Mouse (Mus musculus) hindbrain, postnatal 0 days (tissue): ENCODE results near the gene Gm47996. TPM values are rescaled to one million over a fixed set of nuclear protein-coding genes. Genes with fewer than 3 reads are reported as not detected.

Source experiments
- ATAC-seq: fragments of 200-750 bp; cut with Nextera tagmentation; 2 replicates; pipeline ENCODE4 v1.8.0; 2017; ENCODE audit warnings: mild to moderate bottlenecking, moderate TSS enrichment, moderate library complexity
- DNase-seq: peaks from one replicate; pipeline ENCODE4 v3.0.0-alpha.2; 2015; ENCODE audit warnings: low spot score
- H3K27ac ChIP-seq: fragments of 300-500 bp; sonication (generic); 2 replicates; pipeline ENCODE4 v1.5.1; 2014; ENCODE audit warnings: mild to moderate bottlenecking
- H3K27me3 ChIP-seq: fragments of 300-500 bp; sonication (generic); 2 replicates; pipeline ENCODE4 v1.6.1; 2014; ENCODE audit warnings: low read length, mixed read lengths; ENCODE audit not compliant: insufficient read depth
- H3K36me3 ChIP-seq: fragments of 300-500 bp; sonication (generic); 2 replicates; pipeline ENCODE4 v1.6.1; 2014; ENCODE audit warnings: low read length, mixed read lengths; ENCODE audit not compliant: insufficient read depth
- H3K4me1 ChIP-seq: fragments of 300-500 bp; sonication (generic); 2 replicates; pipeline ENCODE4 v1.6.1; 2014; ENCODE audit warnings: antibody characterized with exemption, low read length, mixed read lengths; ENCODE audit not compliant: insufficient read depth
- H3K4me2 ChIP-seq: fragments of 300-500 bp; sonication (generic); 2 replicates; pipeline ENCODE4 v1.6.1; 2014; ENCODE audit warnings: low read depth, mild to moderate bottlenecking, low read length, moderate library complexity, mixed read lengths
- H3K4me3 ChIP-seq: fragments of 300-500 bp; sonication (generic); 2 replicates; pipeline ENCODE4 v1.5.1; 2014; ENCODE audit warnings: low read length
- H3K9ac ChIP-seq: fragments of 300-500 bp; sonication (generic); replicated peaks from 2 replicates; pipeline ENCODE4 v1.6.1; 2014; ENCODE audit warnings: mild to moderate bottlenecking, low read length, moderate library complexity, mixed read lengths
- H3K9me3 ChIP-seq: fragments of 300-500 bp; sonication (generic); 2 replicates; pipeline ENCODE4 v1.6.1; 2016; ENCODE audit warnings: low read length, mixed read lengths
- CTCF ChIP-seq: IDR thresholded peaks from 2 replicates; pipeline ENCODE4 v1.5.1; 2016; ENCODE audit warnings: antibody characterized with exemption, control low read depth, low read depth
- WGBS: fragments of 180-500 bp; shearing (Covaris S2); extraction: QIAGEN DNeasy Blood & Tissue Kit; methylation state at CpG from one replicate; pipeline ENCODE4 v1.1.7; 2014; 5-methylcytosine and 5-hydroxymethylcytosine counted together
- polyA plus RNA-seq: library from polyadenylated mRNA; unstranded; fragments of >200 nt; fragmentation: Nextera tagmentation; extraction: Ambion mirVana; gene quantifications from 2 replicates; pipeline ENCODE4 v1.2.1, GENCODE M21; 2015
- total RNA-seq: library from RNA; depleted of rRNA; stranded (reverse); fragments of >200 nt; gene quantifications from 2 replicates; pipeline ENCODE4 v1.2.3, GENCODE M21; 2014

Gm47996 gene
- total and polyA plus RNA-seq, 2 experiments from 2014 or later, result not detected

DNA sequence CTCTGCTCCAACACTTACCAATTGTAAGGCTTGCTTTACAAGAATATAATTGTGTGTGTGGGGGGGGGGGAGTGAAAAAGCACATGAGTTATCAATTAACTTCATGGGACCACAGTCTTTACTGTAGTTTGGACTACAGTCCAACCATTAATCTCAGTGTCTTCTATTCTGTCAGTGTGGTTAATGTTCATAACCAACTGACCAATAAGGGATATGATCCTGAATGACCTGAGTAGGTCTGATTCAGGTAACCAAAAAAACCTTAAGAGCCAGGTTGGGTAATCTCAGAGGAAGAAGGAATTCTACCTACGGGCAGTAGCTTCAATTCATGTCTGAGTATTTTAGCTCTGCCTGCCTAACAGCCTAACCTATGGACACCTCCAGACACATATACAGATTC, 14.6 kb downstream of the Gm47996 start:
- Histone ChIP-seq H3K9ac (no peak overlapping the region), H3K27ac (no peak overlapping the region), H3K4me2 (no peak overlapping the region), H3K4me3 (no peak overlapping the region), H3K9me3 (no peaks in the 10 kb centered on the region), H3K4me1 (no peaks in the 10 kb centered on the region), H3K36me3 (no peaks in the 10 kb centered on the region), H3K27me3 (no peaks in the 10 kb centered on the region)
- WGBS, result 93% methylated on average over 1 of the region's 1 CpGs
- ATAC-seq, result no peak
- no peak for TF ChIP-seq CTCF
- no peak for DNase-seq

DNA sequence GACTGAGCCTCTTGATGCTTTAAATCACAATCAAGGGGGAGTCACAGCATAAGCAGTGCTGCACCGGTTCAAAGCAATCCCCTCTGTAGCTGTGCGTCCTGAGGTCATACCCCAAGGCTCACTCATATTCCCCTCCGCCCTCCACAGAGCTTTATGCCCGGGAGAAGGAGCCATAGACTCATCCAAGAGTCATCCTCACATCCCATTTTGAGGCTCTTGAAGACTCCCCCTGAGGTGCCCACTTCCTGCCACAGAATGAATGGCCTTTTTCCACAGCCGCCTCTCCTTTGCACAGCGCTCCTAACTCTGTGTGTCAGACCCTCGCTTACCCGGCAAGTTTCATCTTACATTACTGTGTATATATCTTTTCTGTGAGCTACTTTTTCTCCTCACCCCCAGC, 17.6 kb downstream of the Gm47996 start:
- no peak overlapping the region for H3K4me2 ChIP-seq
- H3K9ac ChIP-seq, result no peak overlapping the region
- H3K36me3 ChIP-seq, result no peaks in the 10 kb centered on the region
- DNase-seq, result no peak
- no peak overlapping the region for H3K27ac ChIP-seq
- no peak for ATAC-seq
- no peak for TF ChIP-seq CTCF
- H3K4me3 ChIP-seq, result no peak overlapping the region
- 87% methylated on average over 8 of the region's 8 CpGs for WGBS
- H3K9me3 ChIP-seq, result no peaks in the 10 kb centered on the region
- no peaks in the 10 kb centered on the region for H3K4me1 ChIP-seq
- H3K27me3 ChIP-seq, result no peaks in the 10 kb centered on the region

DNA sequence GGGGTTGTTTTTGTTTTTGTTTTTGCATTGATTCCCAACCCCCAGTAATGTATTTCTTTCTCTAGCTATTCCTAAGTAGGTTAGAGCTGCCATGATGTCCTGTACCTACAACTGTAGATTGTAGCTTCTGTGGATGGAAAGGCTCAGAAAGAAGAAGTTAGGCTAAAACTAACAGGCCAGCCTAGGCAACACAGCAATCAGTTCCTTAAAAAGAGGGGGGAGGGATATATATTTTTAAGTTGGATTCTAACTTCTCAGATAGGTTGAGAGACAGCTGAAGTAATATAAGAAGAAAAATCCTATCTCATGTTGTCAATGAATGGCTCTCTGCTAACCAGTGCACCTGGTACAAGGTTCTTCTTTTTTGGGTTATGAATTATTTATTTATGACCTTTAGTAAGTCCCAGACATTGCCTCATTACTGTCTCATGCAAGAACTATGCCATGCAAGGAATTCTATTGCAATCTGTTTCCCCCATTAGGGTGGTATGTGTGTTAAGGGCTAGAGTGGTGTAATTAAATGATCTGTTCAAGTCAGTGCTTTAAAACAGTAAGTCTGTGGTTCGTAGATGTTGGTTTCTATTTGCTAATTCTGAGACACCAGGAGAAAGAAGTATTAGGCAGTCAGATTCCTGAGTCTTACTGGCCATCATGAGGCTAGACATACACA, 18.5 kb downstream of the Gm47996 start:
- no peak overlapping the region for H3K27ac ChIP-seq
- H3K4me2 ChIP-seq, result no peak overlapping the region
- H3K4me3 ChIP-seq, result no peak overlapping the region
- no peak for ATAC-seq
- no peaks in the 10 kb centered on the region for H3K27me3 ChIP-seq
- no peaks in the 10 kb centered on the region for H3K4me1 ChIP-seq
- no peak for TF ChIP-seq CTCF
- DNase-seq, result no peak
- H3K9me3 ChIP-seq, result no peaks in the 10 kb centered on the region
- no peak overlapping the region for H3K9ac ChIP-seq
- H3K36me3 ChIP-seq, result no peaks in the 10 kb centered on the region
- WGBS, result 83% methylated on average over 1 of the region's 1 CpGs

DNA sequence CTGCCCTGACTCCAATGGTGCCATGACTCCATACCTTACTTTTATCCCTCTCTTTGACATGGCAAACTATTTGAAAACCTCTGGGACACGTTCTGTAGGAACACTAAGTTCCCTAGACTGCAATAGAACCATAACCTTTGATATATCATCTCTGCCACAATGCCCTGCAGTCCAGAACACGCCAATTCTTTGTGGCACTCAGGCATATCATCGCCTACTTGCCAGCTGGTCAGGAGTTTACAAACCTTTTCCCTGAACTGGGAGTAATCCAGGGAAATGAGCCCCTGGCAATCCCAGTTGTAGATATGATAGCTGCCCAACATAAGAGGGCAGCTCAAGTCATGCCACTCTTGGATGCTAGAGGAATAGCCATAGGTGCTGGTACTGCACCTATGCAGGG, 22.4 kb downstream of the Gm47996 start:
- Histone ChIP-seq H3K27me3 (no peaks in the 10 kb centered on the region), H3K4me2 (no peak overlapping the region), H3K9ac (no peak overlapping the region), H3K4me1 (no peaks in the 10 kb centered on the region), H3K36me3 (no peaks in the 10 kb centered on the region), H3K27ac (no peak overlapping the region), H3K9me3 (no peaks in the 10 kb centered on the region), H3K4me3 (no peak overlapping the region)
- 85% methylated on average over 3 of the region's 3 CpGs for WGBS
- DNase-seq (no peak), ATAC-seq (no peak)
- no peak for TF ChIP-seq CTCF

DNA sequence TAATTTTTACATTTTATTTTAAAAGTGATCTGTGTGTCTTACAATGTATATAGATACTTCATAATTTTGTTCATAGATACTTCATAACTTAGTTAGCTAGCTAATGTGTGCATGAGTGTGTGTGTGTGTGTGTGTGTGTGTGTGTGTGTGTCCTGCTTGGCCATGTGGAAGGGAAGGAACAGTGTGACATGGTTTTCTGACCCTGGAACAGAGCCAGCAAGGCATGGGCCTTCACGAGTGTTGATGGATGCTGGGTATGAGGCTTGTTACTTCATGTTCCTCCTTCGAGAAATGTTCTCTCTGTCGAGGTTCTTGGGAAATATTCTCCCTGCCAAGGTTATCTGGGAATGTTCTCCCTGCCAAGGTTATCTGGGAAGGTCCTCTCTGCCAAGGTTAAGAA, 23.8 kb downstream of the Gm47996 start:
- WGBS, result 78% methylated on average over 3 of the region's 3 CpGs
- no peak for ATAC-seq
- Histone ChIP-seq H3K9ac (no peak overlapping the region), H3K36me3 (no peaks in the 10 kb centered on the region), H3K27ac (no peak overlapping the region), H3K4me3 (no peak overlapping the region), H3K9me3 (no peaks in the 10 kb centered on the region), H3K27me3 (no peaks in the 10 kb centered on the region), H3K4me1 (no peaks in the 10 kb centered on the region), H3K4me2 (no peak overlapping the region)
- DNase-seq, result no peak
- no peak for TF ChIP-seq CTCF

DNA sequence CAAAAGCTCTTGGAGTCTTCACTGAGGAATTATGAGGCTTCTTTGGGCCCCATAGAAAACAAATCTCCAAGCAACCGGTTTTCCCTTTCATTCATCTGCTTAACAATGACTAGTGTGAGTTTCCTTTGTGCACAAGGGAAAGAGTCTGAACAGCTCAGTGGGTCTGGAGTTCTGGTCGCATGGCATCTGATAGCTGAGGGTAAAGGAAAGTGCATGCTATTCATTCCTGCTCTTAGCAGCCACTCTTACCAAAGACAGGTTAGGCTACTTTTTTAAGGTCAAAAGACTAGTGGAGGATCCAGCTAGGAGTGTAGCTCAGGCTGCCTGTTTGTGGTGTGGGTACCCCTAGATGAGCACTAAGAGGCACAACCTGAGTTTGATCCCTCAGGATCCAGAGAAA, 25.6 kb downstream of the Gm47996 start:
- Histone ChIP-seq H3K4me3 (no peak overlapping the region), H3K4me1 (no peaks in the 10 kb centered on the region), H3K27ac (no peak overlapping the region), H3K4me2 (no peak overlapping the region), H3K9me3 (peaks cover 3% of the 10 kb centered on the region; the same call in 1 of the 2 replicates), H3K9ac (no peak overlapping the region), H3K36me3 (no peaks in the 10 kb centered on the region), H3K27me3 (no peaks in the 10 kb centered on the region)
- WGBS, result 18% methylated on average over 2 of the region's 2 CpGs
- ATAC-seq (no peak), DNase-seq (no peak)
- TF ChIP-seq CTCF, result no peak

DNA sequence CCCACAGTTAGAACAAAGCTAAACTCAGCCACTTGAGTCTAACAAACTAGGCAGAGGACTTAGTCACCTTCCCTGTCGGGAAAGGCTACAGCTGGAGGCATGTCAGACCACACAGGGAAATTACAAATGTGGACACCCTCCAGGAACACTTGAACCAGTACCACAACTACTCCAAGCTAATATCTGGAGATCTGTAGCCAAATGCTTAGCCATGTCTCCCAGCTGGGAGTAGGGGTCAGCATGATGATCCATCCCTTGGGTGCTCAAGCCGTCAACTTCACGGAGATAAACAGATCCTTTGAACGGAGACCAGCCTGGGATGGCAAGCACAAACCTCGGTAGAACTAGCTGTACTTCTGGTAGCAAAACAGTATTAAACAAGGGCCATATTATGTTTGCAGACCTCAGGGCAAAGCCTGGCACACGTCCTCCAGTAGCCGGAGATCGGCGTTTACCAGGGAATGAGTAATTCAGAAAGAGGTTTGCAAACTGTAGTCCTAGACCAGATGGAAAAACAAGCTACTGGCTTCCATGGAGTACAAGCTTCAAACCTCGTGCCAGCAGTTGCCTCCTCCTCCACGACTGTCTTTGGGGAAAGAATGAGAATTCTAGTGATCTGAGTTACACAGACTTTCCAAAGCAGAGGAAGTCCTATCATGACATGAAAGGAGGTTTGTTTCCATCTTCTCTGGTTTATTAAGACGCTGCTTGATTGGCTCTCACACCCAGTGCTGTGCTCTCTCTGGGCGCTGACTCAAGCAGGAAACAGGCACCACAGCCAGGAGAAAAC, 26.4 kb downstream of the Gm47996 start:
- 68% methylated on average over 13 of the region's 13 CpGs for WGBS
- Histone ChIP-seq H3K4me1 (no peaks in the 10 kb centered on the region), H3K9me3 (peaks cover 3% of the 10 kb centered on the region; the same call in 1 of the 2 replicates), H3K4me3 (no peak overlapping the region), H3K9ac (no peak overlapping the region), H3K27me3 (no peaks in the 10 kb centered on the region), H3K4me2 (no peak overlapping the region), H3K27ac (no peak overlapping the region), H3K36me3 (no peaks in the 10 kb centered on the region)
- DNase-seq (peak; percentile 5), ATAC-seq (0 out of 2 replicates have a peak, but pooled peaks have one; percentile 27)
- TF ChIP-seq CTCF, result no peak
